Mouse (Mus musculus) thymus, adult 2 months (tissue): ENCODE results near the gene Olfr330.

Experiments used
- CTCF ChIP-seq: fragments of 200-500 bp; IDR thresholded peaks from 2 replicates; pipeline ENCODE4 v1.5.1; 2012; ENCODE audit warnings: mild to moderate bottlenecking, control low read depth, low read length, moderate library complexity, borderline replicate concordance; ENCODE audit not compliant: control insufficient read depth, poor library complexity, insufficient read depth; ENCODE audit errors: extremely low read depth
- POLR2A ChIP-seq: fragments of 200-500 bp; IDR thresholded peaks from 2 replicates; pipeline ENCODE4 v1.6.1; 2012; ENCODE audit warnings: mild to moderate bottlenecking, low read length, control low read depth, moderate library complexity; ENCODE audit not compliant: control insufficient read depth, poor library complexity, insufficient read depth; ENCODE audit errors: extremely low read depth

DNA sequence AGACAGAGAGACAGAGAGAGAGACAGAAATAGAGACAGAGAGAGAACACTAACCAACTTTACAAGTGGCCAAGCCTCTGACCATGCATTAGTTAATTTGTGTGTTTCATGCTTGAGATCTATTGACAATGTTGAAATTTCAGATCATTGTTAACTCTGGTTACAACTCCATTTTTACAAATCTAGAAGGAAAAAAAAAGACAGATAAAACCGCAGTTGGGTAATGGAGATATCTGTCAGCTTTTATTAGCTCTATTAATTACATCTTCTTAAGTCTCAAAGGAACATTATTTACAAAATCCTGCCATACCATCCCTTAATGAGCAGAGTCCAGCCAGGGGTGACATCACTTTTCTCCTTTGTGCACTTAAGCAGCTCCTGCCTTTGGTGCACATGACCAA is 42.8 kb upstream of the Olfr330 start, which contains the start of gene Olfr325:
- TF ChIP-seq POLR2A, result no peak
- TF ChIP-seq CTCF, result no peak
